Mouse (Mus musculus) heart, embryonic 15.5 days (tissue): ENCODE data around the gene Cmklr1. TPM values are rescaled to one million over a fixed set of nuclear protein-coding genes. Genes with fewer than 3 reads are reported as not detected.

Experiments used
- ATAC-seq: fragments of 200-750 bp; cut with Nextera tagmentation; replicated peaks from 2 replicates; pipeline ENCODE4 v1.8.0; 2017; ENCODE audit warnings: low read depth, moderate TSS enrichment; ENCODE audit not compliant: insufficient number of reproducible peaks, insufficient read depth, low FRiP score
- H3K27ac ChIP-seq: fragments of 300-500 bp; sonication (generic); 2 replicates; pipeline ENCODE4 v1.5.1; 2015; ENCODE audit warnings: mild to moderate bottlenecking, inconsistent platforms
- H3K27me3 ChIP-seq: fragments of 300-500 bp; sonication (generic); 2 replicates; pipeline ENCODE4 v1.6.1; 2015; ENCODE audit warnings: inconsistent platforms
- H3K36me3 ChIP-seq: fragments of 300-500 bp; sonication (generic); 2 replicates; pipeline ENCODE4 v1.6.1; 2015; ENCODE audit warnings: mild to moderate bottlenecking, inconsistent platforms
- H3K4me1 ChIP-seq: fragments of 300-500 bp; sonication (generic); replicated peaks from 2 replicates; pipeline ENCODE4 v1.6.1; 2015; ENCODE audit warnings: inconsistent platforms
- H3K4me2 ChIP-seq: fragments of 300-500 bp; sonication (generic); 2 replicates; pipeline ENCODE4 v1.6.1; 2015; ENCODE audit warnings: inconsistent platforms, mild to moderate bottlenecking, moderate library complexity
- H3K4me3 ChIP-seq: fragments of 300-500 bp; sonication (generic); 2 replicates; pipeline ENCODE4 v1.5.1; 2015; ENCODE audit warnings: mild to moderate bottlenecking, inconsistent platforms
- H3K9ac ChIP-seq: fragments of 300-500 bp; sonication (generic); 2 replicates; pipeline ENCODE4 v1.6.1; 2015; ENCODE audit warnings: mild to moderate bottlenecking, inconsistent platforms
- H3K9me3 ChIP-seq: fragments of 300-500 bp; sonication (generic); replicated peaks from 2 replicates; pipeline ENCODE4 v1.6.1; 2016; ENCODE audit warnings: inconsistent platforms
- WGBS: fragments of 180-500 bp; shearing (Covaris S2); methylation state at CpG from one replicate; pipeline ENCODE4 v1.1.7; 2015; ENCODE audit warnings: mixed read lengths; 5-methylcytosine and 5-hydroxymethylcytosine counted together
- polyA plus RNA-seq: library from polyadenylated mRNA; unstranded; fragments of >200 nt; fragmentation: Nextera tagmentation; extraction: Ambion mirVana; gene quantifications from 2 replicates; pipeline ENCODE4 v1.2.1, GENCODE M21; 2015

Gene Cmklr1
- polyA plus RNA-seq, 1 experiment from 2014 or later, result 4.4 TPM

- H3K9ac ChIP-seq, result no peak overlapping the region
- H3K4me1 ChIP-seq, result no peaks in the 10 kb centered on the region
- ATAC-seq, result no peak
- WGBS, result 87% methylated on average over 4 of the region's 4 CpGs
- no peaks in the 10 kb centered on the region for H3K9me3 ChIP-seq
- H3K4me3 ChIP-seq, result no peak overlapping the region
- no peaks in the 10 kb centered on the region for H3K36me3 ChIP-seq
- H3K4me2 ChIP-seq, result no peak overlapping the region
- H3K27ac ChIP-seq, result no peak overlapping the region
- 0 out of 2 replicates have a peak, but pooled peaks cover 2% of the 10 kb centered on the region for H3K27me3 ChIP-seq
Measured at GRCm38 (mm10) chr5:113679509-113679908, 29.3 kb upstream of the Cmklr1 start.

DNA sequence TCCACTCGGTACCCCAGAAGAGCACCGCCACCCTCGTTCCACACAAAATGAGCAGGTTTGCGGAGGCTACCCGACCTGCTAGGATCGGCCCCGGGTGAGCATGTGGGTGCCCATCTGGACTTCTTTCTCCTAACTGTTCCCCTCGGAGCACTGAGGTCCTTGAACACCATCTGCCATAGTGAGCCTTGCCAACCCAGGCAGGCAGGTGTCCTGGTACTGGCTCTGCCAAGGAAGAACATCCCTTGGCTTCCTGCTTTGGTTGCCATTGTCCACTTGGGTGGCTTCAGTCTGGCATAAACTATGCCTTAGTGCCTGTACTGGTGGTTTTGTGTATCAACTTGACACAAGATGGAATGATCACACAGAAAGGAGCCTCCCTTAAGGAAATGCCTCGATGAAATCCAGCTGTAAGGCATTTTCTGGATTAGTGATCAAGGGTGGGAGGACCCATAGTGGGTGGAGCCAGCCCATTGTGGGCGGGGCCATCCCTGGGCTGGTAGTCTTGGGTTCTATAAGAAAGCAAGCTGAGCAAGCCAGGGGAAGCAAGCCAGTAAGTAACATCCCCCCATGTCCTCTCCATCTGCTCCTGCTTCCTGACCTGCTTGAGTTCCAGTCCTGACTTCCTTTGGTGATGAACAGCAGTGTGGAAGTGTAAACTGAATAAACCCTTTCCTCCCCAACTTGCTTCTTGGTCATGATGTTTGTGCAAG is 28.7 kb upstream of the Cmklr1 start:
- Histone ChIP-seq H3K9me3 (no peaks in the 10 kb centered on the region), H3K36me3 (no peaks in the 10 kb centered on the region), H3K4me1 (no peaks in the 10 kb centered on the region), H3K4me2 (no peak overlapping the region), H3K27me3 (no peaks in the 10 kb centered on the region), H3K9ac (no peak overlapping the region), H3K4me3 (no peak overlapping the region), H3K27ac (no peak overlapping the region)
- 79% methylated on average over 10 of the region's 10 CpGs for WGBS
- ATAC-seq, result no peak

GRCm38 (mm10) chr5:113677541-113677940 is 27.3 kb upstream of the Cmklr1 start:
- H3K4me1 ChIP-seq, result no peaks in the 10 kb centered on the region
- no peak overlapping the region for H3K4me3 ChIP-seq
- no peak overlapping the region for H3K4me2 ChIP-seq
- H3K27ac ChIP-seq, result no peak overlapping the region
- H3K36me3 ChIP-seq, result no peaks in the 10 kb centered on the region
- no peaks in the 10 kb centered on the region for H3K9me3 ChIP-seq
- ATAC-seq, result no peak
- WGBS, result 74% methylated on average over 6 of the region's 7 CpGs
- H3K27me3 ChIP-seq, result no peaks in the 10 kb centered on the region
- H3K9ac ChIP-seq, result no peak overlapping the region

DNA sequence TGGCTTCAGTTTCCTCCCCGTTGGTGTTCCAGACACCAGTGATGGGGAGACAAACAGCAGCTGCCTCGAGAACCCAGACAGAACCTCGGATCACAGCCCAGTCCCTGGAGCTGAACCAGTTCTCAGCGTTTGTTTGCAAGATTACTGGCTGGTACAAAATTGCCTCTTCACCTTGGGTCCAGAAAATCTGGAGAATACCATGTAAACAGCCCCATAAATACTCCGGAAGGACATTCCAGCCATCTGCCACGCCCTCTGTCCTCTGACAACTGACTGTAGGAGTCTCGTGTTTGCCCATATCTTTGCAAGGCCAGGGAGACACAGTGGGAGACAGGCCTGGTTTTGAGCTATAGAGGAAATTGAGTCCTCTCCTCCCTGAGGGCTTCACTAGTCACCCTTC is 24.6 kb upstream of the Cmklr1 start:
- ATAC-seq, result no peak
- 55% methylated on average over 7 of the region's 7 CpGs for WGBS
- H3K4me2 ChIP-seq, result no peak overlapping the region

GRCm38 (mm10) chr5:113672456-113672855 is 22.2 kb upstream of the Cmklr1 start:
- H3K9ac ChIP-seq, result no peak overlapping the region
- H3K4me1 ChIP-seq, result no peaks in the 10 kb centered on the region
- H3K27ac ChIP-seq, result no peak overlapping the region
- WGBS, result 64% methylated on average over 7 of the region's 7 CpGs
- no peaks in the 10 kb centered on the region; the same call in 1 of the 2 replicates for H3K27me3 ChIP-seq
- no peak overlapping the region for H3K4me2 ChIP-seq
- no peaks in the 10 kb centered on the region for H3K36me3 ChIP-seq
- no peaks in the 10 kb centered on the region for H3K9me3 ChIP-seq
- H3K4me3 ChIP-seq, result no peak overlapping the region
- ATAC-seq, result 0 out of 2 replicates have a peak, but pooled peaks have one; percentile 10

More for the DNA sequence above, 24.6 kb upstream of the Cmklr1 start:
- Histone ChIP-seq H3K4me1 (no peaks in the 10 kb centered on the region), H3K27me3 (no peaks in the 10 kb centered on the region; the same call in 1 of the 2 replicates), H3K27ac (no peak overlapping the region), H3K4me3 (no peak overlapping the region), H3K9ac (no peak overlapping the region), H3K9me3 (no peaks in the 10 kb centered on the region), H3K36me3 (no peaks in the 10 kb centered on the region)

- no peak overlapping the region for H3K9ac ChIP-seq
- WGBS, result 69% methylated on average over 6 of the region's 6 CpGs
- no peaks in the 10 kb centered on the region; the same call in 1 of the 2 replicates for H3K27me3 ChIP-seq
- no peak overlapping the region for H3K4me3 ChIP-seq
- no peak overlapping the region for H3K4me2 ChIP-seq
- H3K4me1 ChIP-seq, result no peaks in the 10 kb centered on the region
- ATAC-seq, result no peak
- no peaks in the 10 kb centered on the region for H3K9me3 ChIP-seq
- no peak overlapping the region for H3K27ac ChIP-seq
- H3K36me3 ChIP-seq, result no peaks in the 10 kb centered on the region
Measured at GRCm38 (mm10) chr5:113670597-113670996, 20.4 kb upstream of the Cmklr1 start.

GRCm38 (mm10) chr5:113670110-113670509 is 19.9 kb upstream of the Cmklr1 start:
- no peak overlapping the region for H3K27ac ChIP-seq
- H3K9me3 ChIP-seq, result no peaks in the 10 kb centered on the region
- H3K36me3 ChIP-seq, result no peaks in the 10 kb centered on the region
- H3K27me3 ChIP-seq, result no peaks in the 10 kb centered on the region; the same call in 1 of the 2 replicates
- no peak overlapping the region for H3K4me2 ChIP-seq
- no peaks in the 10 kb centered on the region for H3K4me1 ChIP-seq
- no peak overlapping the region for H3K9ac ChIP-seq
- 54% methylated on average over 3 of the region's 3 CpGs for WGBS
- ATAC-seq, result no peak
- no peak overlapping the region for H3K4me3 ChIP-seq

- Histone ChIP-seq H3K9ac (no peak overlapping the region), H3K36me3 (no peaks in the 10 kb centered on the region), H3K4me2 (no peak overlapping the region), H3K27ac (no peak overlapping the region), H3K9me3 (0 out of 2 replicates have a peak, but pooled peaks cover 2% of the 10 kb centered on the region), H3K27me3 (0 out of 2 replicates have a peak, but pooled peaks cover 3% of the 10 kb centered on the region), H3K4me3 (no peak overlapping the region), H3K4me1 (no peaks in the 10 kb centered on the region)
- 67% methylated on average over 12 of the region's 12 CpGs for WGBS
- ATAC-seq, result no peak
Measured at GRCm38 (mm10) chr5:113664629-113665195, 14.5 kb upstream of the Cmklr1 start.

DNA sequence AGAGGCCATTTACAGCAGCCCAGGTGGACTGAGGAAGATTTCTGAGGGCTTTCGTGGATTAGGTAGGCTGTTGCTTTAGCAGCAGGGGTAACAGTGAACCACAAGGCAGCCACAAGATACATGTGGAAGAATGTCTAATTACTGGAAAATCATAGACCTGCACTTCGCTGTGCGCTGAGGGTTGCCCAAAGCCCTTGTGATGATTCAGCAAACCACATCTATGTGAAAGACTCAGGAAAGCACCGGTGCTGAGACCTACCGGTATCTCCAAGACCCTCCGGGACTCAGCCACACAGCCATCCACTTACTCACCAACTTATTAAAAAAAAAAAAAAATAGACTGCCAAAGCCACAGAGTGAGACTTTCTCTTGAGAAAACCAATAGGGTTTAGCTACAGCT is 13.9 kb upstream of the Cmklr1 start:
- H3K9me3 ChIP-seq, result 0 out of 2 replicates have a peak, but pooled peaks cover 2% of the 10 kb centered on the region
- H3K4me1 ChIP-seq, result no peaks in the 10 kb centered on the region
- H3K4me2 ChIP-seq, result no peak overlapping the region
- no peaks in the 10 kb centered on the region for H3K36me3 ChIP-seq
- H3K27me3 ChIP-seq, result 0 out of 2 replicates have a peak, but pooled peaks cover 3% of the 10 kb centered on the region
- H3K9ac ChIP-seq, result no peak overlapping the region
- H3K27ac ChIP-seq, result no peak overlapping the region
- H3K4me3 ChIP-seq, result no peak overlapping the region
- WGBS, result 85% methylated on average over 6 of the region's 6 CpGs
- ATAC-seq, result no peak

- H3K9ac ChIP-seq, result no peak overlapping the region
- no peaks in the 10 kb centered on the region for H3K36me3 ChIP-seq
- H3K4me3 ChIP-seq, result no peak overlapping the region
- 0 out of 2 replicates have a peak, but pooled peaks cover 3% of the 10 kb centered on the region for H3K27me3 ChIP-seq
- no peaks in the 10 kb centered on the region for H3K4me1 ChIP-seq
- no peak overlapping the region for H3K27ac ChIP-seq
- 0 out of 2 replicates have a peak, but pooled peaks cover 2% of the 10 kb centered on the region for H3K9me3 ChIP-seq
- no peak for ATAC-seq
- H3K4me2 ChIP-seq, result no peak overlapping the region
- 52% methylated on average over 10 of the region's 10 CpGs for WGBS
Measured at GRCm38 (mm10) chr5:113660872-113661271, 10.6 kb upstream of the Cmklr1 start.

- Histone ChIP-seq H3K9me3 (no peaks in the 10 kb centered on the region), H3K4me1 (peaks cover 14% of the 10 kb centered on the region), H3K9ac (no peak overlapping the region), H3K4me2 (no peak overlapping the region), H3K36me3 (no peaks in the 10 kb centered on the region), H3K27me3 (peaks cover 14% of the 10 kb centered on the region), H3K4me3 (no peak overlapping the region), H3K27ac (no peak overlapping the region)
- no peak for ATAC-seq
- WGBS, result 77% methylated on average over 12 of the region's 12 CpGs
Measured at GRCm38 (mm10) chr5:113654821-113655220, 4.6 kb upstream of the Cmklr1 start.
